Mouse (Mus musculus) cortical plate, adult 2 months (tissue): Measurements from ENCODE around the gene St8sia1. TPM values are rescaled to one million over a fixed set of nuclear protein-coding genes. Genes with fewer than 3 reads are reported as not detected.

Experiments used
- H3K27ac ChIP-seq: fragments of 200-500 bp; 2 replicates; pipeline ENCODE4 v1.5.1; 2012; ENCODE audit warnings: low read length, control low read depth, inconsistent platforms; ENCODE audit not compliant: insufficient read depth
- H3K4me1 ChIP-seq: fragments of 200-500 bp; 2 replicates; pipeline ENCODE4 v1.6.1; 2011; ENCODE audit warnings: low read length; ENCODE audit not compliant: control insufficient read depth, insufficient read depth
- H3K4me3 ChIP-seq: fragments of 200-500 bp; 2 replicates; pipeline ENCODE4 v1.5.1; 2011; ENCODE audit warnings: mild to moderate bottlenecking, low read length, control low read depth; ENCODE audit not compliant: insufficient read depth
- CTCF ChIP-seq: fragments of 200-500 bp; IDR thresholded peaks from 2 replicates; pipeline ENCODE4 v1.5.1; 2011; ENCODE audit warnings: mild to moderate bottlenecking, control low read depth, low read length; ENCODE audit not compliant: insufficient read depth; ENCODE audit errors: extremely low read depth
- POLR2A ChIP-seq: fragments of 200-500 bp; IDR thresholded peaks from 2 replicates; pipeline ENCODE4 v1.6.1; 2011; ENCODE audit warnings: mild to moderate bottlenecking, low read length, control low read depth; ENCODE audit not compliant: insufficient read depth; ENCODE audit errors: extremely low read depth
- polyA plus RNA-seq: library from polyadenylated mRNA; depleted of rRNA; stranded (reverse); fragments of >200 nt; gene quantifications from 2 replicates; pipeline ENCODE4 v1.2.3, GENCODE M21; 2012; rRNA removed

St8sia1 gene
- polyA plus RNA-seq, 1 experiment: 9.0 TPM

DNA sequence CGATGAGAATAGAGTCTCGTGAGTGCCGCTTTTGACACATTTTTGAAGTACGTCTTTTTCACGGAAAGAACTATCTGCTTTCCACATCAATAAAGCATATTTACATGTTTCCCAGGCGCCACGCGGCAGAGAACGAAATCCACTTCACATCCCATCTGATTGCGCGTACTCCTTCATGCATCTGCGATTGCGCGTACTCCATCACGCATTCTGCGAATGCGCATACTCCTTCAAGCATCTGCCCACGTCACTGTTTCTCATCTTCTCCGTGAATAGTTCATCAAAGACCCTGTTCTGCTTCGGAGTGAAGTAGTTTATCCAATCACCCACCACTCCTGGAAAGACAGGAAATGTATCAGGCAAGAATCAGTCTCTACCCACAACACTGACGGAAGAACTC, 178.1 kb downstream of the St8sia1 start:
- Histone ChIP-seq H3K4me3 (no peak overlapping the region), H3K4me1 (no peaks in the 10 kb centered on the region), H3K27ac (no peak overlapping the region)
- no peak for TF ChIP-seq POLR2A
- TF ChIP-seq CTCF: no peak

DNA sequence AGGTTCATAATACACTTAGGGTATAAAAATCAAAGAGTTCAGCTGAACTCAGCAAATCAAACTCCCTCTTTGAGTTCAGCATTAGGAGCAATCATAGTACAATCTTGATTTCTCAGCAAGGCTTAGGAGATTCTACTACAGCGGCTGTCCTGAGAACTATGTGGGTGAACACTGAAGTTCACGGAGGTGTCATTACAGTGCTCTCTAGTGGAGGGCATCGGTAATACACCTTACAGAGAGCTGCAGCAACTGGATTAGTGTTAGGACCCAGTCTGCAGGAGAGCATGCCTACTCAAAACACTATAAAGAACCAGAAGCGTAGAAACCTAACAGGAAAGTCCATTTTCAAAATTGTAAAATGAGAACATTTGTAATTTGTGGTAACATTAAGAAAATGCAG, 178.9 kb downstream of the St8sia1 start:
- no peak overlapping the region for H3K27ac ChIP-seq
- no peaks in the 10 kb centered on the region for H3K4me1 ChIP-seq
- H3K4me3 ChIP-seq: no peak overlapping the region
- TF ChIP-seq POLR2A (no peak), CTCF (peak; percentile 39; the same call in 1 of the 2 replicates)

GRCm38 (mm10) chr6:142781286-142781685, 183.0 kb downstream of the St8sia1 start:
- TF ChIP-seq POLR2A (no peak), CTCF (no peak)
- no peaks in the 10 kb centered on the region for H3K4me1 ChIP-seq
- no peak overlapping the region for H3K4me3 ChIP-seq
- no peak overlapping the region for H3K27ac ChIP-seq

DNA sequence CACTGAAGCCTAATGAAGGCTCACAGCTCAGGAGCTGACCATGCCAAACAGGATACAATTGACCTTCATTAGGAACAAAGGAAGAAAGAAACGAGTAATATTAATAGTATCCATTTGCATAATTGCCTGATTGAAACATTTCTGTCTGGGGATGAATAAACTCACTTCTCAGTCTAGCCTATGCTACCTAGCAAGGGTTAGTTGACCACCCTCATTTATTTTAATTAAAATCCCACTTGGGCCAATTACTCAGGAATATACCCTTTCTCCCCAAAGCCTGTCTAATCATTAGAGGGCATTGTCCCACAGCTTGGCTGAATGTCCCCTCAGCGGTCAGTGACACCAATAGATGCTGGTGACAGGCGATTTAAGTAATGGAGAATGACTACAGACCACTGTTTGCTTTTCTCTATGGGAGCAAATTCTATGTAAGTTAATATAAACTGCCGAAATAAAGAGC, 183.6 kb downstream of the St8sia1 start:
- Histone ChIP-seq H3K4me3 (no peak overlapping the region), H3K27ac (no peak overlapping the region), H3K4me1 (no peaks in the 10 kb centered on the region)
- TF ChIP-seq POLR2A: no peak
- no peak for TF ChIP-seq CTCF

- TF ChIP-seq POLR2A: no peak
- TF ChIP-seq CTCF: no peak
- Histone ChIP-seq H3K4me3 (no peak overlapping the region), H3K27ac (no peak overlapping the region), H3K4me1 (no peaks in the 10 kb centered on the region)
Measured at GRCm38 (mm10) chr6:142779812-142780573, 184.3 kb downstream of the St8sia1 start.

GRCm38 (mm10) chr6:142779045-142779811, 185.0 kb downstream of the St8sia1 start:
- H3K4me1 ChIP-seq: no peaks in the 10 kb centered on the region
- no peak overlapping the region for H3K27ac ChIP-seq
- TF ChIP-seq POLR2A: no peak
- TF ChIP-seq CTCF: peak; percentile 71
- H3K4me3 ChIP-seq: no peak overlapping the region

- TF ChIP-seq POLR2A (no peak), CTCF (no peak)
- no peak overlapping the region for H3K27ac ChIP-seq
- H3K4me3 ChIP-seq: no peak overlapping the region
- H3K4me1 ChIP-seq: no peaks in the 10 kb centered on the region
Measured at GRCm38 (mm10) chr6:142776935-142777334, 187.3 kb downstream of the St8sia1 start.

- Histone ChIP-seq H3K4me1 (0 out of 2 replicates have a peak, but pooled peaks cover 2% of the 10 kb centered on the region), H3K27ac (no peak overlapping the region), H3K4me3 (no peak overlapping the region)
- 0 out of 2 replicates have a peak, but pooled peaks have one; percentile 9 for TF ChIP-seq CTCF
- no peak for TF ChIP-seq POLR2A
Measured at GRCm38 (mm10) chr6:142773566-142773965, 190.7 kb downstream of the St8sia1 start.

DNA sequence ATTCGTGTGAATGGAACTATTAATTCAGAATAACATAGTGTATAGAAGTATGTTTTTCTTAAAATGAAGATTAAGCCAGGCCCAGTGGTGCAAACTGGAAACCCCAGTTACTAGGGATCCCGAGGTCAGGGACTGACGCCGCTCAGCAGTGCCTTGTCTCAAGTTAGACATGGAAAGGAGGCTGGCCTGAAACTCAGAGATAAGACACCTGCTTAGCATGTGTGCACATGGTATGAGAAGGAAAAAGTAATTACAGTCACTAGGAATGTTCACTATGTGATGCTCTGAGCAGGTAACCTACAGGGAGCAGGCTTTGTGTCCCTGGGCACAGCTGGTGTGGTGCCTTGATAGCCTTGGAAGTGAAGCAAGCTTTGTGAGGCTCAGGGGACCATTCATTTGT, 192.6 kb downstream of the St8sia1 start:
- H3K4me3 ChIP-seq: no peak overlapping the region
- TF ChIP-seq POLR2A (no peak), CTCF (no peak)
- 0 out of 2 replicates have a peak, but pooled peaks cover 2% of the 10 kb centered on the region for H3K4me1 ChIP-seq
- H3K27ac ChIP-seq: no peak overlapping the region

Other genes starting within 250 kb of the St8sia1 start
- gene Cmas, start 207.8 kb downstream of the St8sia1 start, polyA plus RNA-seq: 86.8 and 88.2 TPM in 2 replicates
- gene Sult6b2, start 159.9 kb downstream of the St8sia1 start, polyA plus RNA-seq: 0.13 TPM in 2 replicates
- 96.5 and 100 TPM in 2 replicates for gene C2cd5, start 135.7 kb upstream of the St8sia1 start, polyA plus RNA-seq
- gene Etnk1, start 202.8 kb upstream of the St8sia1 start, polyA plus RNA-seq: 172 and 174 TPM in 2 replicates